Mouse (Mus musculus) liver, embryonic 14.5 days (tissue): Measurements from ENCODE around the gene Atox1. TPM values are rescaled to one million over a fixed set of nuclear protein-coding genes. Genes with fewer than 3 reads are reported as not detected.

Experiments
- ATAC-seq: fragments of 200-750 bp; cut with Nextera tagmentation; 2 replicates; pipeline ENCODE4 v1.8.0; 2017; ENCODE audit warnings: moderate number of reproducible peaks, mild to moderate bottlenecking, moderate library complexity; ENCODE audit not compliant: insufficient read depth
- DNase-seq, 3 experiments: peaks; one replicate each; pipeline ENCODE4 v3.0.0-alpha.2; 2012 to 2013; ENCODE audit warnings: low read depth in 3 of 3, low spot score in 3 of 3
- H3K27ac ChIP-seq: fragments of 300-500 bp; sonication (generic); 2 replicates; pipeline ENCODE4 v1.5.1; 2014; ENCODE audit warnings: moderate library complexity, mild to moderate bottlenecking, control low read depth, inconsistent platforms
- H3K27me3 ChIP-seq: fragments of 300-500 bp; sonication (generic); 2 replicates; pipeline ENCODE4 v1.6.1; 2014; ENCODE audit warnings: mild to moderate bottlenecking, low read length, moderate library complexity; ENCODE audit not compliant: control insufficient read depth, insufficient read depth
- H3K36me3 ChIP-seq: fragments of 300-500 bp; sonication (generic); replicated peaks from 2 replicates; pipeline ENCODE4 v1.6.1; 2014; ENCODE audit warnings: low read depth; ENCODE audit not compliant: control insufficient read depth, insufficient read depth
- H3K4me1 ChIP-seq, 2 experiments: fragments of 200-500 bp in 1 of 2; fragments of 300-500 bp in 1 of 2; sonication (generic) in 1 of 2; replicated peaks; 2 replicates each; pipeline ENCODE4 v1.6.1; 2012 to 2014; ENCODE audit warnings: antibody characterized with exemption in 1 of 2, inconsistent platforms in 1 of 2, low read length in 1 of 2; ENCODE audit not compliant: control insufficient read depth in 2 of 2, insufficient read depth in 2 of 2
- H3K4me2 ChIP-seq: fragments of 300-500 bp; sonication (generic); 2 replicates; pipeline ENCODE4 v1.6.1; 2014; ENCODE audit warnings: low read depth, mild to moderate bottlenecking, control low read depth, moderate library complexity
- H3K4me3 ChIP-seq, 2 experiments: fragments of 200-500 bp in 1 of 2; fragments of 300-500 bp in 1 of 2; sonication (generic) in 1 of 2; 2 replicates each; pipeline ENCODE4 v1.5.1; 2012 to 2014; ENCODE audit warnings: low read depth in 2 of 2, low read length in 2 of 2, mild to moderate bottlenecking in 2 of 2, control low read depth in 1 of 2, inconsistent platforms in 1 of 2, moderate library complexity in 1 of 2; ENCODE audit not compliant: insufficient read depth in 1 of 2
- H3K9ac ChIP-seq: fragments of 300-500 bp; sonication (generic); replicated peaks from 2 replicates; pipeline ENCODE4 v1.6.1; 2014; ENCODE audit warnings: mild to moderate bottlenecking, control low read depth, moderate library complexity
- H3K9me3 ChIP-seq: fragments of 300-500 bp; sonication (generic); 2 replicates; pipeline ENCODE4 v1.6.1; 2016; ENCODE audit warnings: low read length, mixed read lengths; ENCODE audit not compliant: control insufficient read depth
- CTCF ChIP-seq: IDR thresholded peaks from 2 replicates; pipeline ENCODE4 v1.5.1; 2016; ENCODE audit warnings: antibody characterized with exemption, low read depth, control low read depth
- EP300 ChIP-seq: IDR thresholded peaks from 2 replicates; pipeline ENCODE4 v1.6.1; 2016; ENCODE audit warnings: antibody characterized with exemption, low read depth
- WGBS: fragments of 180-500 bp; shearing (Covaris S2); extraction: QIAGEN DNeasy Blood & Tissue Kit; methylation state at CpG from one replicate; pipeline ENCODE4 v1.1.7; 2014; ENCODE audit not compliant: insufficient replicate concordance; 5-methylcytosine and 5-hydroxymethylcytosine counted together
- polyA plus RNA-seq, 2 experiments: library from polyadenylated mRNA; depleted of rRNA in 1 of 2; stranded (reverse) in 1 of 2; unstranded in 1 of 2; fragments of >200 nt; fragmentation: Nextera tagmentation in 1 of 2; extraction: Ambion mirVana in 1 of 2; gene quantifications; 2 replicates each; pipeline versions ENCODE4 v1.2.1 to v1.2.3; 2012 to 2014

Atox1 gene
- polyA plus RNA-seq, 2 experiments = 120 to 209 TPM

DNA sequence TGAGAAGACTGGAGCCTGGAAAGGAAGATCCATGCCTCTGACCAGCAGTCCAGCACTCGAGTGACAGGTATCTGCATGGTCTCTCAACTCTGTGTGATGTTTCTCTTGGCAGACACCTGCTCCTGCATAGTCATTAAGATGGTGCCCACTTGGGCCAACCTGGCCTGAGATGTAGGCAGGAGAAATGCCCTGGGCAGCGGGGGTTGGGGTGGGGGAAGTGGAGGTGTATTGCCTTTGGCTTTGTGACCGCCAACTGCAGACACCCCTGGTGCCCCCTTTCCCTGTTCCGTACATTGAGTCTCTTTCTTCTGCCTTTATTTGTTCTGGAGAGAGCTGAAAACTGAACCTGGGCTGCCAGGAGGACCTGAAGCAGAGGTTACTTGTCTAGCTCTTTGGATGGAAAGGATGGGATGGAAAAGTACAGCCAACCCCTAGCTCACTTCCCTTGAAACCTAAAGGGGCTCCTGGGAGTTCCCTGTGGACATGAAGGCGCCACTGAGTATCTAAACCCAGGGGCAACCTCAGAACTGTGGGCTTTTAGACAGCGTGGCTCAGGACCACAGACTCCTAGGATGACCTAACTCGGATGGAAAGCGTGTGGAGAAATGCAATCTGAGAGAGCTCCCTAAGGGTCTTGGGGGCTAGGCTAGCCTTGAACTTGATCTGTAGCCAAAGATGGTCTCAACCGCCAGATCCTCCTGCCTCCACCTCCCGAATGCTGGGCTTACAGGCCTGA, 48.2 kb downstream of the Atox1 start:
- peaks cover 0 to 8% of the 10 kb centered on the region in 2 experiments; a peak in 2 of 4 replicates for H3K4me1 ChIP-seq
- no peak overlapping the region for H3K4me3 ChIP-seq
- no peak overlapping the region for H3K4me2 ChIP-seq
- no peaks in the 10 kb centered on the region for H3K9me3 ChIP-seq
- TF ChIP-seq CTCF (no peak), EP300 (no peak)
- DNase-seq (no peak), ATAC-seq (no peak)
- H3K9ac ChIP-seq = no peak overlapping the region
- H3K27ac ChIP-seq = no peak overlapping the region
- WGBS = 60% methylated on average over 10 of the region's 10 CpGs
- no peaks in the 10 kb centered on the region for H3K27me3 ChIP-seq
- H3K36me3 ChIP-seq = no peaks in the 10 kb centered on the region

DNA sequence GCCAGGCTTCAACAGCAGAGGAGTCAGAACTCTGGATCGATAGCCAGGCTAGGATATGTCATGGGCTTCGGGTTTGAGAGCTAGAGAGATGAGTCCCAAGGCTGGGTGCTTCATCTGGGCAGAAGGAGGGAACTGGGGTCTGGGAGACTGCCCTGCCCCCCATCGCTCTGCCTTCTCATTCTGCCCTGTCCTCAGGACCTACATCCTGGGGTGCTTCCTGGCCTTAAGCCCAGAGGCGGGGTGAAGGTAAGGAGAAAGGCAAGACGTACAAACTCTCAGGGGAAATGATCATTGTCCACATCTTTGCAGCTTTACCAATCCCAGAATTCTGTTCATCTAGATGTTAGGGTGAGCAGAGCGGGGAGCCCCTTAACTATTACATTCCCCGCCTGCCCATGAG, 49.0 kb downstream of the Atox1 start:
- Histone ChIP-seq H3K9me3 (no peaks in the 10 kb centered on the region), H3K9ac (no peak overlapping the region), H3K4me2 (no peak overlapping the region), H3K27ac (no peak overlapping the region), H3K4me3 (no peak overlapping the region), H3K4me1 (peaks cover 0 to 8% of the 10 kb centered on the region in 2 experiments; a peak in 2 of 4 replicates), H3K27me3 (no peaks in the 10 kb centered on the region), H3K36me3 (no peaks in the 10 kb centered on the region)
- WGBS = 52% methylated on average over 7 of the region's 7 CpGs
- DNase-seq (no peak), ATAC-seq (no peak)
- TF ChIP-seq EP300 (no peak), CTCF (no peak)

DNA sequence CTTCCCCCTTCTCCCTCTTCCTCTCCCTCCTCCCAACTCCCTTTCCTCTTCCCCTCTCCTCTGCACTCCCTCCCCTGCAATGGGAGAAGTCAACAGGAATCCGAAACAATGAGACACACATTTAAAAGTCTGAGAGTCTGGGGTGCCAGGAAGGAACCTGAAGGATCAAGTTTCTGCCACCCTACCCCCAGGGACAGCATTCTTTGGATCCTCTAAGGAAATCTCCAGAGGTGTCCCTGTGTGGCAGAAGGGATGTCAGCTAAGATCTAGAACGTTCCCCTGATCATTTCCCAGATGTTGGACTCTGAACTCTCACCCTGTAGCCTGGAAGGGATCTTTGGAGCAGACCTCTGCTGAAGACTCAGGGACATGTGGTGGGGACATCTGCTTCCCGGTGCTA, 50.5 kb downstream of the Atox1 start:
- ATAC-seq = no peak
- H3K4me1 ChIP-seq = peaks cover 0 to 7% of the 10 kb centered on the region in 2 experiments; a peak in 2 of 4 replicates
- 27% methylated on average over 3 of the region's 3 CpGs for WGBS
- no peak overlapping the region for H3K27ac ChIP-seq
- no peak overlapping the region for H3K4me3 ChIP-seq
- H3K4me2 ChIP-seq = no peak overlapping the region
- H3K27me3 ChIP-seq = no peaks in the 10 kb centered on the region
- no peak overlapping the region for H3K9ac ChIP-seq
- H3K36me3 ChIP-seq = no peaks in the 10 kb centered on the region
- TF ChIP-seq EP300 = no peak
- TF ChIP-seq CTCF = no peak
- DNase-seq = no peak
- no peaks in the 10 kb centered on the region for H3K9me3 ChIP-seq

DNA sequence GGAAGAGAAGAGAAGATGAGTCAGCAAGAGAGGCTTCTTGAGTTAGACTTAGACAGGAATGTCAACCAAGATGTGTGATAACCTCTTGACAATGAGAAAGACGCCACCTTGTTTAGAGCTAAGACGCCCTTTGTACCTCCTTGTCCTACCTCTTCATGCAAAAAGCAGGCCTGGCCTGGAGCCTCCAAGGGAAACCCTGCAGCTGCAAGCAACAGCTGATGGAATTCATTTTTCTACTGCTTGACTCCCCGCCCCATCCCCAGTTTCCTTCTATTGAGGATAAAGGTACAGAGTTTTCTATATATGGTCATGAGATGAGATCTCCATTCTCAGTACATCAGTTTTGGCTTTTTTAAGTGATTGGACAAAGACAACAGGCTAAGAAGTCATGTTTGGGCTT, 51.0 kb downstream of the Atox1 start:
- Histone ChIP-seq H3K9ac (no peak overlapping the region), H3K4me3 (no peak overlapping the region), H3K4me2 (no peak overlapping the region), H3K27ac (no peak overlapping the region), H3K36me3 (no peaks in the 10 kb centered on the region), H3K9me3 (no peaks in the 10 kb centered on the region), H3K4me1 (peaks cover 0 to 6% of the 10 kb centered on the region in 2 experiments; a peak in 2 of 4 replicates), H3K27me3 (no peaks in the 10 kb centered on the region)
- DNase-seq = no peak
- no peak for ATAC-seq
- WGBS = 50% methylated on average over 3 of the region's 3 CpGs
- TF ChIP-seq CTCF = no peak
- TF ChIP-seq EP300 = no peak

DNA sequence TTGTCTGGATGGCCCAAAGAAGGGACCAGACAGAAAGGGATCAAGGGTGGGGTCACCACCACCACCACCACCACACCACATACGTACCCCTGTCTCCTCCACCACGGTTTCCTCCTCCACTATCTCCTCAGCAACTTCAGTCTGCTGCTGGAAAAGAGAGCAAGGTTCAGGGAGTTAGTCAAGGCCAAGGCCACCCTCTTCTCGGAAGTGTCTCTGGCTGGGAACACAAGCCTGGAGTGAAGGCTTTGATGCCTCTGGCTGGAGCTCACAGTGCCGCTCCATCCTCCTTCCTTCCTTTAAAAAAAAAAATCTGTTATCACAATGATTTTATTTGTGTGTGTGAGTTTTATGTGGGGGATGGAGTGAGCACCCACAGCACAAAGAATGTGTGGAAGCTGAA, 53.9 kb downstream of the Atox1 start:
- Histone ChIP-seq H3K27ac (no peak overlapping the region), H3K4me3 (no peak overlapping the region), H3K4me1 (peaks cover 0 to 4% of the 10 kb centered on the region in 2 experiments; a peak in 1 of 4 replicates), H3K4me2 (no peak overlapping the region), H3K36me3 (no peaks in the 10 kb centered on the region), H3K9me3 (no peaks in the 10 kb centered on the region), H3K9ac (no peak overlapping the region), H3K27me3 (no peaks in the 10 kb centered on the region)
- no peak for TF ChIP-seq EP300
- TF ChIP-seq CTCF = no peak
- WGBS = 61% methylated on average over 4 of the region's 4 CpGs
- ATAC-seq (no peak), DNase-seq (no peak)
